Mouse (Mus musculus): ENCODE results near the gene Tmem266. TPM values are rescaled to one million over a fixed set of nuclear protein-coding genes. Genes with fewer than 3 reads are reported as not detected.

Gene Tmem266
- polyA plus RNA-seq, 1 experiment from 2014 or later = 2.2 TPM

- WGBS = 29% methylated on average over 5 of the region's 5 CpGs
- H3K9ac ChIP-seq = no peak overlapping the region
- H3K36me3 ChIP-seq (replicated peaks; ENCODE audit: control insufficient read depth, insufficient read depth) = no peaks in the 10 kb centered on the region
- H3K4me3 ChIP-seq (replicated peaks; ENCODE audit: low read length) = no peak overlapping the region
- H3K9me3 ChIP-seq (ENCODE audit: control insufficient read depth, low read length) = no peaks in the 10 kb centered on the region
- DNase-seq (ENCODE audit: low spot score) (no peak), ATAC-seq (ENCODE audit: low FRiP score) (no peak)
- H3K27ac ChIP-seq = no peak overlapping the region
- H3K4me1 ChIP-seq (replicated peaks; ENCODE audit: control insufficient read depth, insufficient read depth, low read length) = no peaks in the 10 kb centered on the region
- no peak overlapping the region for H3K4me2 ChIP-seq (replicated peaks)
- H3K27me3 ChIP-seq (ENCODE audit: control insufficient read depth, insufficient read depth, low read length) = no peaks in the 10 kb centered on the region
Measured at GRCm38 (mm10) chr9:55382441-55382840, 55.7 kb downstream of the Tmem266 start.

- H3K27ac ChIP-seq = no peak overlapping the region
- DNase-seq (ENCODE audit: low spot score) = no peak
- H3K4me3 ChIP-seq (replicated peaks; ENCODE audit: low read length) = no peak overlapping the region
- no peaks in the 10 kb centered on the region for H3K4me1 ChIP-seq (replicated peaks; ENCODE audit: control insufficient read depth, insufficient read depth, low read length)
- H3K36me3 ChIP-seq (replicated peaks; ENCODE audit: control insufficient read depth, insufficient read depth) = no peaks in the 10 kb centered on the region
- H3K27me3 ChIP-seq (ENCODE audit: control insufficient read depth, insufficient read depth, low read length) = no peaks in the 10 kb centered on the region
- no peak overlapping the region for H3K4me2 ChIP-seq (replicated peaks)
- 94% methylated on average over 4 of the region's 4 CpGs for WGBS
- ATAC-seq (ENCODE audit: low FRiP score) = no peak
- H3K9me3 ChIP-seq (ENCODE audit: control insufficient read depth, low read length) = no peaks in the 10 kb centered on the region
- no peak overlapping the region for H3K9ac ChIP-seq
Measured at GRCm38 (mm10) chr9:55386117-55386516, 59.4 kb downstream of the Tmem266 start.

GRCm38 (mm10) chr9:55387862-55388505 lies 61.3 kb downstream of the Tmem266 start:
- H3K4me2 ChIP-seq (replicated peaks) = no peak overlapping the region
- 91% methylated on average over 14 of the region's 14 CpGs for WGBS
- ATAC-seq (ENCODE audit: low FRiP score) (no peak), DNase-seq (ENCODE audit: low spot score) (no peak)
- no peaks in the 10 kb centered on the region for H3K27me3 ChIP-seq (ENCODE audit: control insufficient read depth, insufficient read depth, low read length)
- no peaks in the 10 kb centered on the region for H3K4me1 ChIP-seq (replicated peaks; ENCODE audit: control insufficient read depth, insufficient read depth, low read length)
- no peaks in the 10 kb centered on the region for H3K9me3 ChIP-seq (ENCODE audit: control insufficient read depth, low read length)
- no peaks in the 10 kb centered on the region for H3K36me3 ChIP-seq (replicated peaks; ENCODE audit: control insufficient read depth, insufficient read depth)
- H3K4me3 ChIP-seq (replicated peaks; ENCODE audit: low read length) = no peak overlapping the region
- H3K9ac ChIP-seq = no peak overlapping the region
- H3K27ac ChIP-seq = no peak overlapping the region

GRCm38 (mm10) chr9:55391909-55392658 lies 65.4 kb downstream of the Tmem266 start:
- 27% methylated on average over 17 of the region's 17 CpGs for WGBS
- H3K27ac ChIP-seq = no peak overlapping the region
- H3K9ac ChIP-seq = no peak overlapping the region
- H3K4me3 ChIP-seq (replicated peaks; ENCODE audit: low read length) = no peak overlapping the region
- H3K4me2 ChIP-seq (replicated peaks) = no peak overlapping the region
- peak; percentile 84 for DNase-seq (ENCODE audit: low spot score)
- no peaks in the 10 kb centered on the region for H3K4me1 ChIP-seq (replicated peaks; ENCODE audit: control insufficient read depth, insufficient read depth, low read length)
- H3K36me3 ChIP-seq (replicated peaks; ENCODE audit: control insufficient read depth, insufficient read depth) = no peaks in the 10 kb centered on the region
- no peaks in the 10 kb centered on the region for H3K9me3 ChIP-seq (ENCODE audit: control insufficient read depth, low read length)
- ATAC-seq (ENCODE audit: low FRiP score) = peak; percentile 48; the same call in 1 of the 2 replicates
- H3K27me3 ChIP-seq (ENCODE audit: control insufficient read depth, insufficient read depth, low read length) = no peaks in the 10 kb centered on the region

- WGBS = 83% methylated on average over 1 of the region's 1 CpGs
- H3K27ac ChIP-seq = no peak overlapping the region
- no peaks in the 10 kb centered on the region for H3K27me3 ChIP-seq (ENCODE audit: control insufficient read depth, insufficient read depth, low read length)
- no peak overlapping the region for H3K4me3 ChIP-seq (replicated peaks; ENCODE audit: low read length)
- no peaks in the 10 kb centered on the region for H3K9me3 ChIP-seq (ENCODE audit: control insufficient read depth, low read length)
- DNase-seq (ENCODE audit: low spot score) (no peak), ATAC-seq (ENCODE audit: low FRiP score) (no peak)
- no peaks in the 10 kb centered on the region for H3K36me3 ChIP-seq (replicated peaks; ENCODE audit: control insufficient read depth, insufficient read depth)
- no peak overlapping the region for H3K4me2 ChIP-seq (replicated peaks)
- no peaks in the 10 kb centered on the region for H3K4me1 ChIP-seq (replicated peaks; ENCODE audit: control insufficient read depth, insufficient read depth, low read length)
- no peak overlapping the region for H3K9ac ChIP-seq
Measured at GRCm38 (mm10) chr9:55395650-55396049, 68.9 kb downstream of the Tmem266 start.

GRCm38 (mm10) chr9:55398985-55399554 lies 72.4 kb downstream of the Tmem266 start:
- DNase-seq (ENCODE audit: low spot score) = no peak
- Histone ChIP-seq H3K27me3 (ENCODE audit: control insufficient read depth, insufficient read depth, low read length) (no peaks in the 10 kb centered on the region), H3K4me3 (replicated peaks; ENCODE audit: low read length) (no peak overlapping the region), H3K36me3 (replicated peaks; ENCODE audit: control insufficient read depth, insufficient read depth) (no peaks in the 10 kb centered on the region), H3K27ac (no peak overlapping the region), H3K4me1 (replicated peaks; ENCODE audit: control insufficient read depth, insufficient read depth, low read length) (no peaks in the 10 kb centered on the region), H3K9me3 (ENCODE audit: control insufficient read depth, low read length) (no peaks in the 10 kb centered on the region), H3K4me2 (replicated peaks) (no peak overlapping the region), H3K9ac (no peak overlapping the region)
- ATAC-seq (ENCODE audit: low FRiP score) = no peak
- 90% methylated on average over 7 of the region's 7 CpGs for WGBS

- no peak overlapping the region for H3K4me2 ChIP-seq (replicated peaks)
- H3K4me3 ChIP-seq (replicated peaks; ENCODE audit: low read length) = no peak overlapping the region
- H3K9ac ChIP-seq = no peak overlapping the region
- WGBS = 71% methylated on average over 7 of the region's 7 CpGs
- ATAC-seq (ENCODE audit: low FRiP score) (no peak), DNase-seq (ENCODE audit: low spot score) (no peak)
- H3K27ac ChIP-seq = no peak overlapping the region
- H3K36me3 ChIP-seq (replicated peaks; ENCODE audit: control insufficient read depth, insufficient read depth) = no peaks in the 10 kb centered on the region
- peaks cover 3% of the 10 kb centered on the region; the same call in 1 of the 2 replicates for H3K4me1 ChIP-seq (replicated peaks; ENCODE audit: control insufficient read depth, insufficient read depth, low read length)
- H3K9me3 ChIP-seq (ENCODE audit: control insufficient read depth, low read length) = no peaks in the 10 kb centered on the region
- no peaks in the 10 kb centered on the region for H3K27me3 ChIP-seq (ENCODE audit: control insufficient read depth, insufficient read depth, low read length)
Measured at GRCm38 (mm10) chr9:55402276-55402675, 75.6 kb downstream of the Tmem266 start.

- no peak for DNase-seq (ENCODE audit: low spot score)
- no peak for ATAC-seq (ENCODE audit: low FRiP score)
- H3K4me2 ChIP-seq (replicated peaks) = no peak overlapping the region
- no peak overlapping the region for H3K4me3 ChIP-seq (replicated peaks; ENCODE audit: low read length)
- no peak overlapping the region for H3K27ac ChIP-seq
- peaks cover 3% of the 10 kb centered on the region; the same call in 1 of the 2 replicates for H3K4me1 ChIP-seq (replicated peaks; ENCODE audit: control insufficient read depth, insufficient read depth, low read length)
- H3K9me3 ChIP-seq (ENCODE audit: control insufficient read depth, low read length) = no peaks in the 10 kb centered on the region
- WGBS = 70% methylated on average over 4 of the region's 4 CpGs
- no peaks in the 10 kb centered on the region for H3K27me3 ChIP-seq (ENCODE audit: control insufficient read depth, insufficient read depth, low read length)
- no peak overlapping the region for H3K9ac ChIP-seq
- H3K36me3 ChIP-seq (replicated peaks; ENCODE audit: control insufficient read depth, insufficient read depth) = no peaks in the 10 kb centered on the region
Measured at GRCm38 (mm10) chr9:55404256-55404655, 77.5 kb downstream of the Tmem266 start.

GRCm38 (mm10) chr9:55404976-55405702 lies 78.4 kb downstream of the Tmem266 start:
- Histone ChIP-seq H3K4me1 (replicated peaks; ENCODE audit: control insufficient read depth, insufficient read depth, low read length) (peaks cover 3% of the 10 kb centered on the region; the same call in 1 of the 2 replicates), H3K4me3 (replicated peaks; ENCODE audit: low read length) (no peak overlapping the region), H3K27me3 (ENCODE audit: control insufficient read depth, insufficient read depth, low read length) (no peaks in the 10 kb centered on the region), H3K9me3 (ENCODE audit: control insufficient read depth, low read length) (no peaks in the 10 kb centered on the region), H3K9ac (no peak overlapping the region), H3K4me2 (replicated peaks) (no peak overlapping the region), H3K36me3 (replicated peaks; ENCODE audit: control insufficient read depth, insufficient read depth) (no peaks in the 10 kb centered on the region), H3K27ac (no peak overlapping the region)
- 77% methylated on average over 6 of the region's 6 CpGs for WGBS
- ATAC-seq (ENCODE audit: low FRiP score) (no peak), DNase-seq (ENCODE audit: low spot score) (no peak)

Data from hindbrain, embryonic 14.5 days (tissue).